Mouse (Mus musculus): ENCODE measurements around the gene Kirrel3.

- TF ChIP-seq CTCF (IDR thresholded peaks at IDR 0.05; ENCODE audit: low read depth, low read length): no peak
- TF ChIP-seq TAL1 (conservative IDR thresholded peaks at IDR 0.05; ENCODE audit: low read depth, low read length): no peak
- no peak for TF ChIP-seq POLR2AphosphoS5 (IDR thresholded peaks at IDR 0.05; ENCODE audit: insufficient replicate concordance, low read depth, low read length)
Observed at GRCm38 (mm10) chr9:34695646-34696045, 210.0 kb downstream of the Kirrel3 start.
